Mouse (Mus musculus) retina, postnatal 1 day (tissue): Measurements from ENCODE around the gene Vps16.

Experiments
- DNase-seq: peaks from one replicate; pipeline ENCODE4 v3.0.0-alpha.2; 2012

Gene Vps16

DNA sequence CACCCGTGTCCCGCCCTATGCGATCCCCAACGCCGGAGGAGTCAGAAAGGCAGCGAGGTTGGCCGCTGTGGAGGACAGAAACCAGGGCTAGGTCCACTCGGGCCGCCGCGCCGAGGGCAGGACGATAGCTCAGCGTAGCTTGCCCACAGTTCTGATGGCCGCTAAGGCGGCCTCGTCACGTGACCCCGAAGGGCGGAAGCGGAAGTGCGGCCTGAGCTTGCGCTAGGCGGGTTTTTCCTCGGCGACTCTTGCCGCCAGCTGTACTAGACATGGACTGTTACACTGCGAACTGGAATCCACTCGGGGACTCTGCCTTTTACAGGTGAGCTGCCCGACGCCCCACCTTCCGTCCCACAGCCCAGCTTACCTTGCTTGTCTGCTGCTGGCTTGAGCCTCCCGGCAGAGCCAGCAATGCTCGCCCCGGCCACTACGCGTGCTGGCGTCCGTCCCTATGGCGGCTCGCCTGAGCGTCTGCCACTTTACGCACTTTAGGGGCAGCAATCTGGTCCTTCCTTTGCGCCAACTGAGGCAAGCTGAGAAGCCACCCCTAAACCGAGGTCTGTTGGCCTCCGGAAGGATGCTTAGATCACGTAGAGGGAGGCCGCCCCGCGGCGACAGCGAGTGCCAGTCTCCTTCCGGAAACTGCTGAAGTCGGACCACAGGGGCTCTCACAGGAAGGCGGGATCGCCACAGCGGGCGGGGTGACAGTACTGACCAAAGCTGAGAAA lies at the start of gene Vps16, which contains the start of gene Pced1a:
TSS of gene Vps16 (plus strand) at position 214 of the 728 bp plus-strand sequence.
TSS of gene Pced1a (minus strand) at position 576 of the 728 bp plus-strand sequence.
- peak; percentile 95 for DNase-seq

DNA sequence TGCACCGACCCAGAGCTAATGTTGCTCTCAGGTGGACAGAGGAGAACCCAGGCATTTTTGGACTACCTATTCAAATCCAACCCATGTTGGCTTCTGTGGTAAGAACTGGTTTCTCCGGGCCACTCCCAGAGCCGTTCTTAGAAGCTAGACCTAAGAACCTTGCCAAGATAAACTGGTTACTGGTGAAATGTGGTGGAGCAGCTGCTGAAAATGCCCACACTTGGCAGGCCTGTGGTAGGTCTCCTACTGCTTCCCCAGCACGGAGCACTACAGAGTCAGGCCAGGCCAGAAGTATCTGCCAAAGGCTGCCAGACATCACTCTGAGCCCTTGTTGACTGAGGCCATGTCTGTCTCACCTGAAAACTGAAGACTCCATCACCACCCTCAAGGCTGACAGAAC lies 49.2 kb upstream of the Vps16 start:
- DNase-seq = no peak

DNA sequence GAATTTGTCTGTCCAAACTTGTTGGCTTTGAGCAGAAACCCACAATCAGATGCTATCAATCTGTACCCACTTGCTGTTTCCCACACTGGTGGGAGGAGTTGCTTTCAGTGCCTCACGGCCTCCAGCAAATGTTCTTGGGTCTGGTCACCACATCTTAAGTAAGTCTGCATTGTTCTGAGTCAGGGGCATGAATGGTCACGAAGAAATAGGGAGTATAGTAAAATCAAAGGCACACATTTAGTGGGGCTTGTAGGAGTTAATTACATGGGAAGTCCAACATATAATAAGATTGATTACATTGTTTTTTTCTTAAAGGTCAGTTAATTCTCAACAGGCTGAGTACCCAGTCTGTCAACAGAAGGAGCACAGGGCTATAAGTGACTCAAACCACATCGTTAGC lies 40.9 kb upstream of the Vps16 start:
- DNase-seq = no peak

DNA sequence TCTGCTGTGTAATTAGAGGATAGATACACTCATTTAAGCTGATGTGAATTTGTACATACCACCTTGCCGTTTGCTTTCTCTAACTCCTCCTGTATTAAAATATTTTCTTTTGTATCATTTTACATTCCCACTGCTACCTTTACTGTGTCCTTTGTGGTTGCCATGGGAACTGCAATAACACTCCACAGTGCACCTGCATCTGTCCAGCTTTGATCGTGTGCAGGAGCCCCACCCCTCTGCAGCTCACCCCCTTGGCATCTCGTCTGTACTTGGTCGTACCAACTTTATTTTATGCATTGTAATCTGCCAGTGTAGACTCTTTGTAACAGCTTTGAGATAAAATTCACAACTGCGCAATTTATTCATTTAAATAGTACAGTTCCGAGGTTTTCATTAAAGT lies 40.2 kb upstream of the Vps16 start:
- DNase-seq = no peak

DNA sequence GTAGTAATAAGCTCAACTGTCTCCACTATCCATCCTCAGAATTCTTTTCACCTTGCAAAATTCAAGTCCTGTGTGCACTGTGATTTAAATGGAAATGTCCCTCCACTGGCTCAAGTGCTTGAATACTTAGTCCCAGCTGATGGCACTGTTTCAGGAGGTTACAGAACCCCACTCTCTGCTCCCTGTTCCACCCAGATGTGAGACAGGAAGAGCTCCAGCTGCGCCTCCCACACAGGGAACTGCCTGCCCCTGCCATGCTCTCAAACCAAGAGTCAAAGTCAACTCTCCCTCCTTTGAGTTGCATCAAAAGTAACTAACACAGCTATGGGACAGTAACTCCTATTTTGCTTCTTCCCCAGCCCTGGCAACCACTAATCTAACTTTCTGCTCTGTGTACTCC lies 37.9 kb upstream of the Vps16 start:
- DNase-seq = no peak

DNA sequence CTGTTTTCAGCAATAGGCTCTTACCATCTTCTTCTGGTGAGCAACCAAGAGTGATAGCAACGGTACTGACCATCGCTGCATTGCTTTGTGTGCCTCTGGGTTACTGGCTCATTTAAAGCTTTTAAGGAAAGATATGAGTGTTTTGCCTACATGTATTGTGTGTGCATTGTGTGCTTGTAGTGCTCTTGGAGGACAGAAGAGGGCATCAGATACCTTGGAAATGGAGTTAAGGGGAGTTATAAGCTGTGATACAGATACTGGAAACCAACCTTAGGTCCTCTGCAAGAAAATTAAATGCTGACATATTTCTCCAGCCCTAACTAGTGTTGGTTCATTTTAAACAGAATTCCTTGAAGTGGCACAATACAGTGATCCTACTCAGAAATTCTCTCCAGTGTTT lies 35.3 kb upstream of the Vps16 start:
- peak; percentile 30 for DNase-seq

DNA sequence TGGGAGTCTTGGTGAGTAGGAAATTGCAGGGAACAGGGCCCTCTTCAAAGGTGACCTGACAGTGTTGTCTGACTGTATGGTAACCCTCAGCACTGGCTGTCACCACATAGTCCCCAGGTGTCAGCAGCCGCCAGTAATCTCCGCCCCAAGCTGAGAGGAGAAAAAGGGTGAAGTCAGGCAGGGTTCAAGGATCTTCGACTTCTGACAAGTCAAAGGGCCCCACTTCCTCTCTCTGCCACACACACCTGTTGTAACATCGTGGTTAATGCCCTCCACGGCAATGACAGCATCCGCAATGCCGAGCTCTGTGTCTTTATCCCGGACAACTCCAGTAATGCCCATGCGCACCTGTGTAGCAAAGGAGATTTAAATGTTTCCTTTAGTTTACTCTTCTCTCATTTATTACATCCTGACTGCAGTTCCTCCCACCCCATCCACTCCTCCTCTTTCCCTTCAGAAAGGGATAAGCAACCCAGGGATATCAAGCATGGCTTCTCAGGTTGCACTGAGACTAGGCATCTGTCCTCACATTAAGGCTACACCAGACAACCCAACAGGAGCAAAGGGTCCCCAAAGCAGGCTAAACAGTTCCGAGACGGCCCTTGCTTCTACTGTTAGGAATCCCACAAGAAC lies 33.0 kb upstream of the Vps16 start:
- no peak for DNase-seq

DNA sequence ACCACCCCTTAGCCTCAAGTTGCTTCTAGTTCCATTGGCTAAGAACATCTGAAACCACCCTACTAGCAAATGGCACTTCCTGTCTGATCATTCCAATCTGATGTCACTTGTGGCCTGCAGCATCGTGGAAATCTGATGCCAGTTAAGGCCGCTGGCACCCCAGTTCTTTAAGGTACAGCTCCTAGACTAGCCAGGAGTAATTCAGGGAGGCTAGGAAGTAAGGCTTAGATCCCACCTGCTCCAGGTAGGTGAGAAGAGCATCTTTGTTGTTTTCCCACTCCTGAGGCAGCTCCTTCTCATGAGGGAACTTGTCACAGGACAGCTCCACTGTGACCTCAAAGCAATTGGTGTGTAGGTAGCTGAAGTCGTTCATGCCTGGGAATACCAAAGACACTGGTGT lies 31.3 kb upstream of the Vps16 start:
- no peak for DNase-seq

DNA sequence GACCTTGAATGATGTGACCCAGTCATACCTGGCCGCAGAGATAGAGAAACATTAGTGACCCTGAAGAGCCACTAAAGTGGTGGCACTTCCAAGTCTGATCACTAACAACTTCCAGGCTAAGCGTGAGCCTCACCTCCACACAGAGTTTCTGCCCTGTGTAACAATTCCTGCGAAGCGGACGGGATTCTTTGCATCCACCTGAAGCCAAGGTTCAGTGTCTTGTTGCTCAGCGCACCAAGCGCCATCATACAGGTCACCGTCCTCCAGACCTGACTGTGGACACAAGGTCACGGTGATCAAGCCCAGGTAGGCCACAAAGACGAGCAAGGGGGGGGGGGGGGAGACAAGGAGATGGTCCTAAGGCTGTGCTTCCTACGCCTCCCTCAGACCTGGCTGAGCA lies 28.4 kb upstream of the Vps16 start:
- DNase-seq = no peak

DNA sequence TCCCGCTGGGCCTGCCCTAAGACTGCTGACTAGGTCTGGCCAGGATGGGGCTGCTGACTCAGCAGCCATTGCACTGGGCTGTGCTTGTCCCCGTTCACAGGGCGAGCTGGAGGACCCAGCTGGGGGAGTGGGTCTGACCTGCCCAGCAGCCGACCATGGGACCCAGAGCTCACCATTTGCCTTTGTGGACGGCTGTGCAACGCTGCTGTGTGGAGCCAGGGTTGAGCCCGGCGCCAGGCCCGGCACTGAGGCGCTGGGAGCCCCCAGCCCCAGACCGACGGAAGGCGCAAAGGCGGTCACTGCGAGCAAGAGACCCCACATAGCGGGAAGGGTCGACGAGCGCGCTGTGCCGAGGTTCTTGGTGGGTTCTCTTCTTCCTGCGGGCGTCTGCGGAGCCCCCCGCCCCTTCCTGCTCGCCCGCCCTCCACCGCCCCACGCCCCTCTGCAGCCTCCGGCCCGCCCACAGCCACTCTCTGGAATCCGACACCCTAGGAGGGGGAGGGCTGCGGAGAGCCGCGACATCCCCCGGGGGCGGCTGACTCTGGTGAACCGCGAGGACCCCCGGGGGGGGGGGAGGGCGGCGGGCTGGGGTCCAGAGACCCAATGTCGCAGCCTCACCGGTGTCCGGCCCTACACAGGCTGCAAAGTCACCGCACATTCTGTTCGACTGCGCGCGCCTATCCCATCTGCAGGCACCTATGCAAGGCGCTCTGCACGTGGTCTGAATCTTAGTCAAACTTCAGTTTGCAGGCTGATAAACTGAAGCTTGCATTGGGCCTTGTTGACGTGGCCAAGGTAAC lies 26.8 kb upstream of the Vps16 start, which contains the start of gene Cpxm1:
TSS of gene Cpxm1 (minus strand) at position 389 of the 800 bp plus-strand sequence.
- peak; percentile 79 for DNase-seq

DNA sequence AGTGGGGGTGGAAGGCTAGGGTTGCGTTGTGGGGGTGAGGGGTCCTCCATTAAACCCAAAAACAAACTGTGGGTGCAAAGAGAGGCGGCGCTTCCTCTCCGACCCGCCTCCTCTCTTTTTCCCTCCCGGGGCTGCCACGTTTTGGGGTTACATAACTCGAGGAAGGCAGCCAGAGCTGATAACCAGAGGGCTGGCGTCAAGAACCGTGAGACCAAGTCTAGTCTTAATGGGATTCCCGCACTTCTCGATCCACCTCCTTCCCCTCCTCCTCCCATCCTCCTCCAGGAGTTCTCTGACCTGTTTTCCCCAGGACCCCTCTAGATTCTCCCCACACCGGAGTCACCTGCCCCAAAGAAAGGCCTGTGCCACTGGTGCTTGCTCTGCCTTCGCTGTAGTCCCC lies 26.0 kb upstream of the Vps16 start:
- DNase-seq = peak; percentile 7

DNA sequence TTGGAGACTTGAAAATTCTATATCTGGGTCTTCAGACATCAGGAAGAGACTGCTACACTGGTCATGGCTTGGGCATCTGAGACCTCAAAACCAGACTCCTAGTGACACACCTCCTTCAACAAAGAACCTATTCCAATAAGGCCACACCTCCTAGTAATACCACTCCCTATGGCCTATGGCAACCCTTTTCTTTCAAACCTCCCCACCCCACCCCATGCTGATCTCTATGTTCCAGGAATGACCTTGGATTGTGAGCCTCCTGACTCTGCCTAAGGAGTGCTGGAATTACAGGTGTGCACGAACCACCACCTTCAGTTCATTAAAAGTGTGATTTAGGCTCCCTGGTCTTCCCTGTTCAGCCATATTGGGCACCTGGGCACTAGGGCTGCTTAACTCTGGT lies 24.1 kb upstream of the Vps16 start:
- DNase-seq = no peak

DNA sequence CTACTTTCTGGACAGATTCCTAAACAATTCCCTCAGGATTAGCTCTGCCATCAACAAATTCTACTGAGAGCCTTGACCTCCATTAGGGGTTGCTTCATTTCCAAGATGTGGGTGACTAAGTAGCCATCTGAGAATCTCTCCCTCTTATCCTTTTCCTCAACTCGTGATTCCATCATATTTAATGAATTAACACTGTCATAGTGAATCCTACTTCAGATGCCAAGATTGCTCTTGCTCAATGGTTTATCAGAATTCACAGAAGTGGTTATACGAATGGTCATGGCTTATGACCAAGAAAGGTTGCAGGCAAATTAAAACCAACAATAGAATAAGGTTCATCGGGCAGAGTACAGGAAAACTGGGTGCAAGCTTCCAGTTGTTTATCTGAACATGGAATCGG lies 22.2 kb upstream of the Vps16 start:
- DNase-seq = no peak

DNA sequence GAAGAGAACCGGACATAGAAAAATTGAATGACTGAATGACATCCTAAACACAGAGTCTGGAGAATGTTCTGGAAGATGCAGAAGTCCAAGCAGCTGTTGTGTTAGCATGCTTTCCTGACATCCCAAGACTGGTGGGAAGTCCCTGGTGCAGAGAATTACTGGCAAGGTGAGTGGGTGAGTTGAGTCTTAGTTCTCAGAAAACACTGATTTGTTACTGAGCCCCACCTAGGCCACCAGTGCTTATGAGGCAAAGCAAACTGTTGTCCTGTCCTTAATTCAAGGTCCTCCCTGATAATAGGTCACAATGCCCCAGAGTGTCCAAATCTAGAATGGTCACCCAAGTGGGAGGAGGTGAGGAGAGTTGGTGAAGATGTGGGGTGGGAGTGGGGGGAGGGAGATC lies 19.2 kb upstream of the Vps16 start, which contains the start of the genes Gm28372 and 1700020A23Rik:
TSS of gene Gm28372 (plus strand) at position 301 of the 400 bp plus-strand sequence.
TSS of gene 1700020A23Rik (plus strand) at position 321 of the 400 bp plus-strand sequence.
- no peak for DNase-seq

DNA sequence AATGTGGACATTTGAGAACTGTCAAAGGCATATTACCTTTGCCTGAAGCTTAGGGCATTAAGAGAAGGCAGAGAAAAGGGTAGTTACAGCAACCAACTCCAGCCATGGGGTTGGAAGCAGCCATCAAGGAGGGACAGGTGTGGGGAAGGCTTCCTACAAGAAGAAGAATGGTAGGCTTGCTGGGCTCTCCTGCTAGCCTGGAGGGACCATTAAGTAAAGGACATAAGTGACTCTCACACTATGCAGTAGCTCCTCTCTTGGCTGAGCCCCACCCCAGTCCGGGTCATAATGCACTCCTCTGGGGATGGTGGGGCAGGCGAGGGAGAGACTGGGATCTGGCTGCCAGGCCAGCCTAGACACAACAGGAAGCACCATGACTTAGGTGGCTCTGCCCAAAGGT lies 18.0 kb upstream of the Vps16 start, which contains the start of gene Tmem239:
TSS of gene Tmem239 (plus strand) at position 301 of the 400 bp plus-strand sequence.
- no peak for DNase-seq

DNA sequence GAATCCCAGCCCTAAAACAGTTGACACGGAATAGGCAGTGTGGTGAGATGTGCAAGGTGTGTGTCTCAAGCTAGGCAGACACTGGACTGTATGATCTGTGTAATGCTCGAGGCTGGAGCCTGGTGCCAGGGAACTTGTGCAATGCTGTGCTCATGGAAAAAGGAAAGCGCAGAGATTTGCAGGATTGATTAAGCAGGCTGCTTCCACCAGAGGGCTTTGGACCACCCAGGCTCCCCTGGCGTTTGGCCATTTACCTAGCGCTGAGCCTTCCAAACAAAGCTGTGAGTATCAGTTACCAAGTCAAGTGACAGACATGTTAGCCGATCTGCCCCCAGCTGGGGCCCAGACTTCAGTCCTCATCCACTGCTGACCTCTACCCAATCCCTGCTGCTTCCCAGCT lies 15.9 kb upstream of the Vps16 start:
- DNase-seq = peak; percentile 62

DNA sequence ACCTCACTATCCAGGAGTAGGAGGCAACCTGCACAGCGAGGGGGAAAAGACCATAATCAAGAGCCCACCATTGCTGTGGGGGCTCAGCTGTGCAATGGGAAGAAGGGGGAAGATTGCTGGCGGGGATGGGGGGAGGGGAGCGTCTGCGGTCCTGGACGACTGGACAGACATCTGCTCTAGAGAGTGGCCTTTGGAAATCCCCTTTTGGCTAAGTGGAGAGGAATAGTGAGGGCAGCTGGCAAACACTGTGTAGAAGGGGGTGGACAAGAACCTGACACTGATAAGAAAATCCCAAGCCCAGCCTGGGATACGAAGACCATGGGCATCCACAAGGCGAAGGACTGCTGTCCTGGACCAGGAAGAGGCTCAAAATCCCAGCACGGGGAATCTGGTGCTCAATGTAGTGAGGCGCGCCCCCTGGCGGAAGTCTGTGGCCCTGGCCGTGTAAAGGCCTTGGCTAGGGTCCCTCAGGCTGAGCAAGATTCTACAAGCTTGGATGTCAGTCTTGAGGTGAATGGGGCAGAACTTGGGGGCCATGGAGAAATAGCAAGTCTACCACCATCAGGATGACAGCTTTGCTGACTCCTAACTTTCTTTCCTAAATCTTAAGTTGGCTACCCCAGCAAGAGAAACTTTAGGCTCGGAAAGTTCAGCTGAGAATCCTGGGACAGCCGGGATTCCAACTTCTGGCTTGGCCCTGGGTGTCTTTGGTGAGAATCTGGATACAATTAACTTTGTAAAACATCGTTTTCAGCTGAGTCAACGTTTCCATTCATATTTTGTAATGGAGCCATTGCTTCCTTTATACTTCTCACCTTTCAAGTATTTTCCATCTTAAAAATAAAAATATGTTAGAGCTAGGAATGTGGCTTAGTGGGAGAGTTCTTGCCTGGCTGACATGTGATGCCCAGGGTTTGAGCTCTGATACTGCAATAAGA lies 12.3 kb upstream of the Vps16 start:
- peak; percentile 86 for DNase-seq

DNA sequence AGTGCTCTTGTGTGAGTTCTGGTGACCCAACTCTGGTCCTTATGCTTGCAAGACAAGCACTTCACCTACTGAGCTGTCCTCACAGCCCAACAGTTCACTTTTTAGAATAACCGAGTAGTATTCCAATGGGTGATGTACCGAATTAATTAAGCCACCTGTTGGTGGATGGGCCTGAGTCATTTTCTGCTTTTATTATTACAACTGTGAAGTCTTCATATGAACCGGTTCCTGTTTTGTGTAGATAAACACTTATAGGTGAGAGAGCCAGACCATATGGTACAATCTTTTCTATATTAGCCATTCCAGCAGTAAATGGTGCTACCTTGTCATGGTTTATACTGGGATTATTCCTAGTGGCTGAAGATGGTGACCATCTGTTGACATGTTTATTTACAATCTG lies 11.4 kb upstream of the Vps16 start:
- DNase-seq = no peak

DNA sequence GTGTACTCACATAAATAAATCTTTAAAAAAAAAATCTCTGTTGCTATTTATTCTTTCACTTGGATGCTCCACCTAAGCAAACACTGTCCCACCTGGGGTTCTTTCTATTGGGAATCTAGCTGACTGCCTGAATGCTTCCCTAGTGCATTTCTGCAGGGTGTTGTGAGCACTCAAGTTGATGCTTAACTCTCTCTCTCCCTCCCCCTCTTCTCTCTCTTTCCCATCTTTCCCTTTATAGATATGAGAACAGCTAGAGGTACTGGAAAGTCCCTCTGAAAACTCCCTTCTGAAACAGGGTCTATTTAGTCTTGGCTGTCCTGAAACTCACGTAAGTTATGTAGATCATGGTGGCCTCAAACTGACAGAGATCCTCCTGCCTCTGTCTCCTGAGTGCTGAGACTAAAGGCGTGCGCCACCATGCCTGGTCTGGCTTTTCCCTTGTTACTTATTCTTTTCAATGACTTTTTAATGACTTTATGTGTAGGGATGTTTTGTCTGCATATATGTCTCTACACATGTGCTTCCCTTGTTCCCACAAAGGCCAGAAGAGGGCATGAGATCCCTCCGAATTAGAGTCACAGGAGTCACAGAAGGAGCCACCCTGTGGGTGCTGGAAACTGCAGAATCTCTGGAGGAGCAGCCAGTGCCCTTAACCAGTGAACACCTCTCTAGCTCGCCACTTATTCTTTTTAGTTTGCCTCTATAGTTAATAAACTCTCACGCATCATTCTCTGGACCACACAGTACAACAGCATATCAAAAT lies 9.9 kb upstream of the Vps16 start:
- peak; percentile 13 for DNase-seq

DNA sequence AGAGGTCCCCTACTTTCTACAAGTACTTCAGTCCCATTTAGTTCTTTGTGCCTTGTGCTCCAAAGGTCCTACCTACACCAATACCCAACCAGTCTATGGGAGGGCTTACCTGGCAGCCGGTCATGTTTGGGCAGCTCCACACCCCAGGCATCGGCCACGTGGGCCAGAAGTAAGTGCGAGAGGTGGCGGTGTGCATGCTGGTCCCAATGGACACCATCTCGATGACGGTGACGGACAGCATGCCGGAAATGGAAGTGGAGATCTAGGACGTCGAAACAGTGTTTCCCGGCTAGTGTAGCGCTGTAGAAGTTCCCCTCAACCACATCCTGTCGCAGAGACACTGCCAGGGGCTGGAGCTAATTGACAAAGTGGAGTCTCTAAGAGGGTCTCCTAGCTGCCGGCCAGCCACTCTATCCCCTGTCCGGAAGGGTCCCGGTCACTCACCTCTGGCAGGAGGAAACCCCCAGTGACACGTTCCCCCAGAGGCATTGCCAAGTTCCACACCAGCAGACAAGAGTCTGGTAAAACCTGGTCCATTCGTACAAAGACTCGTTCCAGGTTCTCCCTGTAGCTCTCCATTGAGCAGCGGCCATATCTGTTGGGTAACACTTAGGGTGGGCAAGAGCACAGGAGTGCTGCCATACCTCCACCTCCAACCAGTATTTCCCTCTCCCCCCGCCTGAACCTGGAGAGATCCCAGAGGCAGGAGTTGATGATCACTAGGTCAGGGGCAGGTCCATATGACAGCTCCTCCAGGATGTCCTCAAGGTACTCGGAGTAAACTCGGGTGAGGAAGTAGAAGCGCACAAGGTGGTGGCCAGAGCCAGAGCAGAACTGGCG lies 2.1 kb upstream of the Vps16 start:
- DNase-seq = no peak
